Comparison of ENCODE assay signal across 10 mouse cellular contexts in genomic region chr16:74857752-74858151, GRCm38 (mm10).
DNase-seq lines count a peak whose midpoint lies in the region; ATAC-seq and TF ChIP-seq lines count a peak whose summit lies in the region.
"Had no signal": no experiment of that assay in that cellular context is flagged by ENCODE, and none has a peak within 500 bp of the region (broad histone marks: within the 10 kb centered on the region; RNA-seq: fewer than 3 reads in every experiment).

No protein-coding gene starts in this region.

- no peak for TF ChIP-seq POLR2A in brain, embryonic 14.5 days (IDR thresholded peaks at IDR 0.05; ENCODE audit: borderline replicate concordance, extremely low read depth, insufficient read depth, insufficient read length, poor library complexity, severe bottlenecking)

- whole genome bisulfite sequencing in heart, postnatal 0 days = 15% methylated on average over 2 of the region's 2 CpGs
- WGBS in midbrain, embryonic 11.5 days = 18% methylated on average over 2 of the region's 2 CpGs
- 15% methylated on average over 2 of the region's 2 CpGs for WGBS in midbrain, embryonic 15.5 days

- H3K4me2 ChIP-seq in heart, postnatal 0 days (ENCODE audit: low read depth, low read length) = no peak overlapping the region
- no peak overlapping the region for H3K4me2 ChIP-seq in midbrain, embryonic 11.5 days
- no peak overlapping the region for H3K4me2 ChIP-seq in midbrain, embryonic 15.5 days
- H3K4me2 ChIP-seq: lung, embryonic 15.5 days had no signal

- peak; percentile 18 for DNase-seq in heart, postnatal 0 days (ENCODE audit: low spot score)
- no peak for DNase-seq in heart, postnatal 10 days
- no peak for DNase-seq in midbrain, embryonic 11.5 days (ENCODE audit: low spot score, missing footprints)
- peak; percentile 59 for DNase-seq in brain, embryonic 14.5 days (ENCODE audit: low read depth)
- peak; percentile 53 for DNase-seq in retina, postnatal 1 day
- no peak for DNase-seq in spleen, adult 18-20 months
- no peak for DNase-seq in thymus, postnatal 4 days
- DNase-seq: thymus, postnatal 36 days had no signal

- no peak overlapping the region for H3K27ac ChIP-seq in heart, postnatal 0 days (ENCODE audit: low read depth)
- no peak overlapping the region for H3K27ac ChIP-seq in midbrain, embryonic 11.5 days (ENCODE audit: low read depth, low read length)
- no peak overlapping the region for H3K27ac ChIP-seq in midbrain, embryonic 15.5 days
- H3K27ac ChIP-seq: lung, embryonic 15.5 days had no signal

- TF ChIP-seq CTCF in heart, postnatal 0 days (IDR thresholded peaks at IDR 0.05; ENCODE audit: low read depth) = peak; percentile 51
- no peak for TF ChIP-seq CTCF in brain, embryonic 14.5 days (IDR thresholded peaks at IDR 0.05; ENCODE audit: borderline replicate concordance, extremely low read depth, insufficient read depth, insufficient read length)

- ATAC-seq in heart, postnatal 0 days (ENCODE audit: insufficient read depth, low read depth) = no peak
- 0 out of 2 replicates have a peak, but pooled peaks have one; percentile 50 for ATAC-seq in midbrain, embryonic 11.5 days (ENCODE audit: low FRiP score)
- ATAC-seq in midbrain, embryonic 15.5 days (replicated peaks) = no peak

- no peak overlapping the region for H3K4me3 ChIP-seq in heart, postnatal 0 days (ENCODE audit: low read depth, low read length)
- no peak overlapping the region for H3K4me3 ChIP-seq in midbrain, embryonic 11.5 days (ENCODE audit: low read depth, low read length)
- H3K4me3 ChIP-seq in midbrain, embryonic 15.5 days = no peak overlapping the region
- H3K4me3 ChIP-seq: lung, embryonic 15.5 days had no signal

- H3K36me3 ChIP-seq in heart, postnatal 0 days (replicated peaks; ENCODE audit: control insufficient read depth, insufficient read depth, low read length) = no peaks in the 10 kb centered on the region
- H3K36me3 ChIP-seq in midbrain, embryonic 11.5 days (ENCODE audit: control insufficient read depth, insufficient read depth, low read length) = no peaks in the 10 kb centered on the region
- H3K36me3 ChIP-seq in midbrain, embryonic 15.5 days (replicated peaks) = no peaks in the 10 kb centered on the region
- H3K36me3 ChIP-seq: lung, embryonic 15.5 days had no signal

- no peak for TF ChIP-seq EP300 in heart, postnatal 0 days (IDR thresholded peaks at IDR 0.05; ENCODE audit: low read depth)

- H3K4me1 ChIP-seq in heart, postnatal 0 days (ENCODE audit: control insufficient read depth, insufficient read depth) = no peaks in the 10 kb centered on the region
- H3K4me1 ChIP-seq in midbrain, embryonic 11.5 days (ENCODE audit: control insufficient read depth, insufficient read depth, low read length) = no peaks in the 10 kb centered on the region
- H3K4me1 ChIP-seq in midbrain, embryonic 15.5 days = no peaks in the 10 kb centered on the region
- H3K4me1 ChIP-seq: lung, embryonic 15.5 days had no signal

- no peaks in the 10 kb centered on the region for H3K9me3 ChIP-seq in heart, postnatal 0 days (replicated peaks; ENCODE audit: control insufficient read depth, low read length)
- no peaks in the 10 kb centered on the region for H3K9me3 ChIP-seq in midbrain, embryonic 11.5 days (ENCODE audit: control insufficient read depth, low read length)
- H3K9me3 ChIP-seq in midbrain, embryonic 15.5 days = no peaks in the 10 kb centered on the region
- H3K9me3 ChIP-seq: lung, embryonic 15.5 days had no signal

- intact Hi-C loops in heart, postnatal 10 days (cut with DNase I) = no loop called here

- H3K9ac ChIP-seq in heart, postnatal 0 days (replicated peaks; ENCODE audit: low read depth, low read length) = no peak overlapping the region
- no peak overlapping the region for H3K9ac ChIP-seq in midbrain, embryonic 11.5 days (ENCODE audit: low read length)
- no peak overlapping the region for H3K9ac ChIP-seq in midbrain, embryonic 15.5 days
- H3K9ac ChIP-seq: lung, embryonic 15.5 days had no signal

- no peaks in the 10 kb centered on the region for H3K27me3 ChIP-seq in heart, postnatal 0 days (ENCODE audit: control insufficient read depth, insufficient read depth, low read length)
- no peaks in the 10 kb centered on the region for H3K27me3 ChIP-seq in midbrain, embryonic 11.5 days (ENCODE audit: control insufficient read depth, insufficient read depth, low read length)
- H3K27me3 ChIP-seq in midbrain, embryonic 15.5 days (replicated peaks) = no peaks in the 10 kb centered on the region
- H3K27me3 ChIP-seq: lung, embryonic 15.5 days had no signal

Comparison
In these comparisons a context has a peak if more than half of its experiments do, and no peak if none do; other contexts are left out.
1. DNase-seq: peak in heart, postnatal 0 days (single experiment), brain, embryonic 14.5 days (single experiment) and retina, postnatal 1 day (single experiment); none in heart, postnatal 10 days (0 of 2), midbrain, embryonic 11.5 days (single experiment), spleen, adult 18-20 months (0 of 2) and thymus, postnatal 4 days (single experiment).